Mouse (Mus musculus) lung, postnatal 0 days (tissue): ENCODE results near the gene Dnajc12. TPM values are rescaled to one million over a fixed set of nuclear protein-coding genes. Genes with fewer than 3 reads are reported as not detected.
A peak's percentile ranks its signal among the peaks of the same experiment; 100 is the strongest.

ENCODE experiments used
- ATAC-seq: fragments of 200-750 bp; cut with Nextera tagmentation; 2 replicates; pipeline ENCODE4 v1.8.0; 2017; ENCODE audit warnings: moderate library complexity
- DNase-seq: peaks from one replicate; pipeline ENCODE4 v3.0.0-alpha.2; 2016; ENCODE audit warnings: low spot score
- H3K27ac ChIP-seq: fragments of 300-500 bp; sonication (generic); 2 replicates; pipeline ENCODE4 v1.5.1; 2014; ENCODE audit warnings: antibody characterized with exemption, mild to moderate bottlenecking, low read length, mixed read lengths
- H3K27me3 ChIP-seq: fragments of 300-500 bp; sonication (generic); replicated peaks from 2 replicates; pipeline ENCODE4 v1.6.1; 2014; ENCODE audit warnings: low read length, mixed read lengths; ENCODE audit not compliant: insufficient read depth
- H3K36me3 ChIP-seq: fragments of 300-500 bp; sonication (generic); 2 replicates; pipeline ENCODE4 v1.6.1; 2014; ENCODE audit warnings: low read length, mixed read lengths; ENCODE audit not compliant: insufficient read depth
- H3K4me1 ChIP-seq: fragments of 300-500 bp; sonication (generic); 2 replicates; pipeline ENCODE4 v1.6.1; 2014; ENCODE audit warnings: antibody characterized with exemption, low read depth, low read length, mixed read lengths; ENCODE audit not compliant: insufficient read depth
- H3K4me2 ChIP-seq: fragments of 300-500 bp; sonication (generic); replicated peaks from 2 replicates; pipeline ENCODE4 v1.6.1; 2014; ENCODE audit warnings: low read depth, mild to moderate bottlenecking, low read length, moderate library complexity, mixed read lengths
- H3K4me3 ChIP-seq: fragments of 300-500 bp; sonication (generic); 2 replicates; pipeline ENCODE4 v1.5.1; 2014; ENCODE audit warnings: low read depth, low read length
- H3K9ac ChIP-seq: fragments of 300-500 bp; sonication (generic); replicated peaks from 2 replicates; pipeline ENCODE4 v1.6.1; 2014; ENCODE audit warnings: low read depth, mild to moderate bottlenecking
- H3K9me3 ChIP-seq: fragments of 300-500 bp; sonication (generic); 2 replicates; pipeline ENCODE4 v1.6.1; 2016; ENCODE audit warnings: low read length, mixed read lengths
- CTCF ChIP-seq: IDR thresholded peaks from 2 replicates; pipeline ENCODE4 v1.5.1; 2016; ENCODE audit warnings: antibody characterized with exemption, mild to moderate bottlenecking
- EP300 ChIP-seq: IDR thresholded peaks from 2 replicates; pipeline ENCODE4 v1.6.1; 2016; ENCODE audit warnings: antibody characterized with exemption, mild to moderate bottlenecking, control low read depth
- WGBS: fragments of 180-500 bp; shearing (Covaris S2); extraction: QIAGEN DNeasy Blood & Tissue Kit; methylation state at CpG from one replicate; pipeline ENCODE4 v1.1.7; 2014; 5-methylcytosine and 5-hydroxymethylcytosine counted together
- polyA plus RNA-seq: library from polyadenylated mRNA; unstranded; fragments of >200 nt; fragmentation: Nextera tagmentation; extraction: Ambion mirVana; gene quantifications from 2 replicates; pipeline ENCODE4 v1.2.1, GENCODE M21; 2015

Gene Dnajc12
- polyA plus RNA-seq, 1 experiment from 2014 or later = 18.4 TPM

DNA sequence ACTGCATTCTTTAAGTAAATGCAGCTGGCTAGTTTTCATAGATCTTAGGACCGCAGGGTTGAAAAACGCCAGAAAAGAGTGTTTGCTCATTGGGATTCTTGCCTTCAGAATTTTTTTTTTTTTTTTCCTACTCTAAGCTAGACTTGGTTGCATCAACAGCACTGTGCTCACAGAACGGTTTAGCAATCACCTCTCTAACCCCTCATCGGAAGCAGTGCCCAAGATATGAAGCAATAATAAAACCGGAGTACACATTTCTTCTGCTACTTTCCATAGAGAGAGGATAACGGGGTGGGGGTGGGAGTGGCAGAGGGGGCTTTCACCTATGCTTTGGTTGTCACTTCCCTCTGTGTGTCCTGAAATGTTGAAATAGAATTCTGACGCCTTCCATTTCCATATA, 33.6 kb downstream of the Dnajc12 start:
- WGBS = 24% methylated on average over 7 of the region's 7 CpGs
- DNase-seq (peak; percentile 89), ATAC-seq (peak; percentile 85)
- no peaks in the 10 kb centered on the region for H3K4me1 ChIP-seq
- H3K9me3 ChIP-seq = no peaks in the 10 kb centered on the region
- peak overlapping the region; percentile 32 for H3K4me2 ChIP-seq
- H3K36me3 ChIP-seq = no peaks in the 10 kb centered on the region
- no peak overlapping the region for H3K9ac ChIP-seq
- TF ChIP-seq CTCF (no peak), EP300 (no peak)
- H3K27ac ChIP-seq = peak overlapping the region; percentile 27; the same call in 1 of the 2 replicates
- no peak overlapping the region; the same call in 1 of the 2 replicates for H3K4me3 ChIP-seq
- no peaks in the 10 kb centered on the region for H3K27me3 ChIP-seq

DNA sequence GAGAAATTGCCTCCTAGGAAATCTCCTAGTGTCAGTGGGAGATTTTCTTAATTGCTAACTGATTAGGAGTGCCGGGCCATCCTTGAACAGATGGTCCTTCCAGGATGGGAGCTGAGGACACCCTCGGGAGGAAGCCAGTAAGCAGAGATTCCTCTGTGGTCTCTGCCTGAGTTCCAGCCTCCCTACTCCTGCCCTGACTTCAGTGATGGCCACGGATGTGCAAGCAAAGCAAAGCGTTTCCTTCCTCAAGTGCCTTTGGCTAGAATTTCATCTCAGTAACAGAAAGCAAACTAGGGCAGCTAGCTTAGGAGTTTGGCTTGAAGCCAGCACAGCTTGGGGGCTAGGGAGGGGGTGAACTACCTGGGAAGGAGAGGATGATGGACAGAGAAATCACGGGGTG, 34.8 kb downstream of the Dnajc12 start:
- no peak for TF ChIP-seq EP300
- no peak for TF ChIP-seq CTCF
- H3K36me3 ChIP-seq = no peaks in the 10 kb centered on the region
- no peak overlapping the region for H3K9ac ChIP-seq
- no peaks in the 10 kb centered on the region for H3K27me3 ChIP-seq
- H3K4me3 ChIP-seq = no peak overlapping the region
- H3K4me2 ChIP-seq = no peak overlapping the region
- H3K27ac ChIP-seq = no peak overlapping the region
- 26% methylated on average over 5 of the region's 5 CpGs for WGBS
- H3K4me1 ChIP-seq = no peaks in the 10 kb centered on the region
- DNase-seq = no peak
- ATAC-seq = no peak
- no peaks in the 10 kb centered on the region for H3K9me3 ChIP-seq

DNA sequence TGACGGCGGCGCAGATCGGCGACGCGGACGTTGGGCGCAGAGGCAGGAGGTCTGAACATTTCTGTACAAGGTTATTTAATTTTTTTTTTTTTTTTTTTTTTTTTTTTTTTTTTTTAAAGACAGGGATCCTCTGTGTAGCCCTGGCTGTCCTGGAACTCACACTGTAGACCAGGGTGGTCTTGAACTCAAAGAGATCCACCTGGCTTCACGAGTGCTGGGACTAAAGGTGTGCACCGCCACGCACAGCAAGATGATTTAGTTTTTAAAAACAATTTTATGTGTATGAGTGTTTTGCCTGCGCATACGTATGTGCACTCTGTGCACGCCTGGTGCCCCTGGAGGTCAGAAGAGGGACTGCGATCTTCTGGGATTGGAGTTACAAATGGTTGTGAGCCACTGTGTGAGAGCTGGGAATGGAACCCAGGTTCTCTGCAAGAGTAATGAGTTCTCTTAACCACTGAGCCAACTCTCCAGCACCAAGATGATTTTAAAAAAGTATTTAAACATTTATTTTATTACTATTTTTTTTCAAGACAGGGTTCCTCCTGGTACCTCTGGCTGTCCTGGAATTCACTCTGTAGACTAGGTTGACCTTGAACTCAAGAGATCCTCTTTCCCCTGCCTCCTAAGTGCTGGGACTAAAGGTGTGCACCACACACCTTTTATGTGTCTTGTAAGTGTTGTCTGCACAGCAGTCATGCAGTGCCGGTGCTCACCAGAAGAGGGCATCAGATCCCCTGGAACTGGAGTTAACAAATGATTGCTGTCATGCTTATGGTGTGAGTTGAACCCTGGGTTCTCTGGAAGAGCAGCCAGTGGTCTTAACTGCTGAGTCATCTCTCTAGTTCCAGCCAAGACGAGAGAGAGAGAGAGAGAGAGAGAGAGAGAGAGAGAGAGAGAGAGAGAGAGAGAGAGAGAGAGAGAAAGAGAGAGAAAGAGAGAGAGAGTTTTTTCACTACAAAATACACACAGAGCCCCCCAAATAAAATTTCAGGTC, 39.8 kb downstream of the Dnajc12 start, which contains the start of gene Gm7075:
Gene Gm7075, minus strand, starts transcription at position 51 of the 997 bp plus-strand sequence.
- Histone ChIP-seq H3K36me3 (no peaks in the 10 kb centered on the region), H3K4me3 (no peak within 1 kb of the TSS), H3K9me3 (no peaks in the 10 kb centered on the region), H3K4me1 (no peaks in the 10 kb centered on the region), H3K27ac (no peak within 1 kb of the TSS), H3K9ac (no peak within 1 kb of the TSS), H3K27me3 (no peaks in the 10 kb centered on the region), H3K4me2 (no peak within 1 kb of the TSS)
- ATAC-seq = no peak
- TF ChIP-seq CTCF (peak; percentile 70), EP300 (no peak)
- DNase-seq = peak; percentile 27
- WGBS = 86% methylated on average over 18 of the region's 18 CpGs

DNA sequence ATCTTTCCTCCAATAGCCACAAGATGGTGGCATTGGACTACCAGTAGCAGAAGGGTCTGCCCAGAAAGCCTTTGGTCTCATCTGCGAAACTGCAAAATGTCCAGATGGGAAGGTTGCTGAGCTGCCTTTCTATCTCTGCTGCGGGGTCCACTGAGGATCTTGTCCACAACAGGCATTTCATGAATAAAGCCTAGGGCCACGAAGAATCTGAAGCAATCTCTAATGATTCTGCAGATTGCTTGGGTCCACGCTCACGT, 40.4 kb downstream of the Dnajc12 start:
- 87% methylated on average over 5 of the region's 5 CpGs for WGBS
- Histone ChIP-seq H3K27ac (no peak overlapping the region), H3K4me2 (no peak overlapping the region), H3K36me3 (no peaks in the 10 kb centered on the region), H3K4me3 (no peak overlapping the region), H3K4me1 (no peaks in the 10 kb centered on the region), H3K9ac (no peak overlapping the region), H3K27me3 (no peaks in the 10 kb centered on the region), H3K9me3 (no peaks in the 10 kb centered on the region)
- TF ChIP-seq EP300 (no peak), CTCF (no peak)
- ATAC-seq = no peak
- DNase-seq = no peak

DNA sequence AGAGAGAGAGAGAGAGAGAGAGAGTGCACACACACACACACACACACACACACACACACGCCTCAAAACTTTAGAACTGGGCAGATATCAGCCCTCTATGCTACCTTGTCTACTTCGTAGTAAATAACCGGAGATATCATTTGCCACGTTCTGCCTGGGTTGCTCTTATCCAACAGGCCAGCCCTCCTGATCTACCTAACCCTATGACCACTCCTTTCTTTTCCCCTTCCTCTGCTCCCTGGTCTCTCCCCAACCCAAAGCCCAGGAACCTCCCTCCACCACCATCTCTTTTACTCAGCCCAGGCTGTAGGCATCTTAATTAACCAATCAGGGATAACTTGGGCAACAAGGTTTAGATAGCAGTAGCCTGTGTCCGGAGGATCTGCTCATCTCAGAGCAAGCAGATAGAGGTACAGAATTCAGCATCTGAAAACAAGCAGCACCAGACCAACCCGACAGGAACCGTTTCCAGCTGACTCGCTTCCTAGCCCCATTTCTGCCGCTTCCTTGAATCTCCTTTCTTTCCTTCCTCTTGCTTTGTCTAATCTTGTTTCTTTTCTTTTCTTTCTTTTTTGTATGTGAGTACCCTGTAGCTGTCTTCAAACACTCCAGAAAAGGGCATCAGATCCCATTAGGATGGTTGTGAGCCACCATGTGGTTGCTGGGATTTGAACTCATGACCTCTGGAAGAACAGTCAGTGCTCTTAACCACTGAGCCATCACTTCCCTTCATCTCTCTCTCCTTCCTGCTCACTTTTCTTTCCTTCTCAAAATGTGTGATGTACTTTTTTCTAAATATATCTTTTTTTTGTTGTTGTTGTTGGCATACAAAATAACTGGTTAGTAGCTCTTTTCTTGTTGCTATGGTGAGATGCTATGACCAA, 41.6 kb downstream of the Dnajc12 start:
- Histone ChIP-seq H3K27ac (no peak overlapping the region), H3K9ac (no peak overlapping the region), H3K4me3 (no peak overlapping the region), H3K9me3 (no peaks in the 10 kb centered on the region), H3K27me3 (no peaks in the 10 kb centered on the region), H3K4me1 (no peaks in the 10 kb centered on the region; the same call in 1 of the 2 replicates), H3K36me3 (no peaks in the 10 kb centered on the region), H3K4me2 (no peak overlapping the region)
- DNase-seq (no peak), ATAC-seq (no peak)
- 91% methylated on average over 9 of the region's 9 CpGs for WGBS
- TF ChIP-seq CTCF = no peak

DNA sequence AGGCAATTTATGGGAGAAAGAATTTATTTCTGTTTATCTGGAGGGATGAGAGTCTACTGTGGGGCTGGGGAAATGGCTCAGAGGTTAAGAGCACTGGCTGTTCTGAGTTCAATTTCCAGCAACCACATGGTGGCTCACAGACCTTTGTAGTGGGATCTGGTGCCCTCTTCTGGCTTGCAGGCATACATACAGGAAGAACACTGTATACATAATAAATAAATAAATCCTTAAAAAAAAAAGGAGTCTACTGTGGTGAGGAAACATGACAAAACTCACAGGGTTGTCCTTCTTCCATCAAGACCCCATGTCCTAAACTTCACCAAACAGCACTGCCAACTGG, 42.2 kb downstream of the Dnajc12 start:
- Histone ChIP-seq H3K27me3 (no peaks in the 10 kb centered on the region), H3K4me1 (no peaks in the 10 kb centered on the region; the same call in 1 of the 2 replicates), H3K36me3 (no peaks in the 10 kb centered on the region), H3K27ac (no peak overlapping the region), H3K4me2 (no peak overlapping the region), H3K9ac (no peak overlapping the region), H3K9me3 (no peaks in the 10 kb centered on the region), H3K4me3 (no peak overlapping the region)
- DNase-seq (peak; percentile 62), ATAC-seq (no peak)
- TF ChIP-seq EP300 (no peak), CTCF (peak; percentile 67)
